Mouse (Mus musculus): Measurements from ENCODE around the gene Grin3b. TPM values are rescaled to one million over a fixed set of nuclear protein-coding genes. Genes with fewer than 3 reads are reported as not detected.
A peak's percentile ranks its signal among the peaks of the same experiment; 100 is the strongest.

Grin3b gene
- polyA plus RNA-seq, 1 experiment: not detected

- Histone ChIP-seq H3K27ac (ENCODE audit: insufficient read depth, low read depth, low read length) (peak within 1 kb of the TSS; percentile 78), H3K36me3 (ENCODE audit: control insufficient read depth, insufficient read depth, low read length) (peaks cover 8% of the 10 kb centered on the region; the same call in 1 of the 2 replicates), H3K4me3 (ENCODE audit: low read depth, low read length) (peak within 1 kb of the TSS; percentile 81), H3K27me3 (ENCODE audit: control insufficient read depth, insufficient read depth, low read length) (no peaks in the 10 kb centered on the region), H3K4me1 (ENCODE audit: control insufficient read depth, insufficient read depth, insufficient read length, low read length) (peaks cover 15% of the 10 kb centered on the region)
- 1% methylated on average over 58 of the region's 59 CpGs for WGBS
- TF ChIP-seq CTCF (IDR thresholded peaks at IDR 0.05; ENCODE audit: extremely low read depth, insufficient read length, insufficient replicate concordance, low read depth, low read length) (no peak), POLR2A (IDR thresholded peaks at IDR 0.05; ENCODE audit: low read depth, low read length) (peak; percentile 16; the same call in 1 of the 2 replicates)
Observed at GRCm38 (mm10) chr10:79988506-79989271, 18.2 kb downstream of the Grin3b start, which contains the start of gene Cnn2. Cnn2 (plus strand) TSS chr10:79988584.

- no peak for TF ChIP-seq POLR2A (IDR thresholded peaks at IDR 0.05; ENCODE audit: low read depth, low read length)
- no peak for TF ChIP-seq CTCF (IDR thresholded peaks at IDR 0.05; ENCODE audit: extremely low read depth, insufficient read length, insufficient replicate concordance, low read depth, low read length)
- Histone ChIP-seq H3K36me3 (ENCODE audit: control insufficient read depth, insufficient read depth, low read length) (peaks cover 8% of the 10 kb centered on the region; the same call in 1 of the 2 replicates), H3K4me3 (ENCODE audit: low read depth, low read length) (peak overlapping the region; percentile 81), H3K27me3 (ENCODE audit: control insufficient read depth, insufficient read depth, low read length) (no peaks in the 10 kb centered on the region), H3K27ac (ENCODE audit: insufficient read depth, low read depth, low read length) (peak overlapping the region; percentile 1; the same call in 1 of the 2 replicates), H3K4me1 (ENCODE audit: control insufficient read depth, insufficient read depth, insufficient read length, low read length) (peaks cover 18% of the 10 kb centered on the region)
- WGBS: 16% methylated on average over 8 of the region's 8 CpGs
Observed at GRCm38 (mm10) chr10:79989272-79989786, 18.8 kb downstream of the Grin3b start.

GRCm38 (mm10) chr10:79989870-79990269 lies 19.4 kb downstream of the Grin3b start:
- Histone ChIP-seq H3K27ac (ENCODE audit: insufficient read depth, low read depth, low read length) (no peak overlapping the region), H3K4me1 (ENCODE audit: control insufficient read depth, insufficient read depth, insufficient read length, low read length) (peaks cover 22% of the 10 kb centered on the region), H3K27me3 (ENCODE audit: control insufficient read depth, insufficient read depth, low read length) (no peaks in the 10 kb centered on the region), H3K36me3 (ENCODE audit: control insufficient read depth, insufficient read depth, low read length) (peaks cover 8% of the 10 kb centered on the region; the same call in 1 of the 2 replicates), H3K4me3 (ENCODE audit: low read depth, low read length) (peak overlapping the region; percentile 81)
- TF ChIP-seq CTCF (IDR thresholded peaks at IDR 0.05; ENCODE audit: extremely low read depth, insufficient read length, insufficient replicate concordance, low read depth, low read length): no peak
- TF ChIP-seq POLR2A (IDR thresholded peaks at IDR 0.05; ENCODE audit: low read depth, low read length): no peak
- 52% methylated on average over 15 of the region's 15 CpGs for WGBS

GRCm38 (mm10) chr10:79991099-79991498 lies 20.6 kb downstream of the Grin3b start:
- no peak for TF ChIP-seq POLR2A (IDR thresholded peaks at IDR 0.05; ENCODE audit: low read depth, low read length)
- TF ChIP-seq CTCF (IDR thresholded peaks at IDR 0.05; ENCODE audit: extremely low read depth, insufficient read length, insufficient replicate concordance, low read depth, low read length): no peak
- WGBS: 68% methylated on average over 12 of the region's 12 CpGs
- Histone ChIP-seq H3K36me3 (ENCODE audit: control insufficient read depth, insufficient read depth, low read length) (peaks cover 8% of the 10 kb centered on the region; the same call in 1 of the 2 replicates), H3K4me3 (ENCODE audit: low read depth, low read length) (peak overlapping the region; percentile 9), H3K27ac (ENCODE audit: insufficient read depth, low read depth, low read length) (no peak overlapping the region), H3K27me3 (ENCODE audit: control insufficient read depth, insufficient read depth, low read length) (no peaks in the 10 kb centered on the region), H3K4me1 (ENCODE audit: control insufficient read depth, insufficient read depth, insufficient read length, low read length) (peaks cover 17% of the 10 kb centered on the region)

GRCm38 (mm10) chr10:79991548-79991947 lies 21.0 kb downstream of the Grin3b start:
- no peak overlapping the region for H3K4me3 ChIP-seq (ENCODE audit: low read depth, low read length)
- no peak overlapping the region for H3K27ac ChIP-seq (ENCODE audit: insufficient read depth, low read depth, low read length)
- TF ChIP-seq POLR2A (IDR thresholded peaks at IDR 0.05; ENCODE audit: low read depth, low read length) (no peak), CTCF (IDR thresholded peaks at IDR 0.05; ENCODE audit: extremely low read depth, insufficient read length, insufficient replicate concordance, low read depth, low read length) (0 out of 2 replicates have a peak, but pooled peaks have one; percentile 30)
- H3K27me3 ChIP-seq (ENCODE audit: control insufficient read depth, insufficient read depth, low read length): no peaks in the 10 kb centered on the region
- peaks cover 8% of the 10 kb centered on the region; the same call in 1 of the 2 replicates for H3K36me3 ChIP-seq (ENCODE audit: control insufficient read depth, insufficient read depth, low read length)
- 91% methylated on average over 6 of the region's 6 CpGs for WGBS
- H3K4me1 ChIP-seq (ENCODE audit: control insufficient read depth, insufficient read depth, insufficient read length, low read length): peaks cover 14% of the 10 kb centered on the region

GRCm38 (mm10) chr10:79994397-79995115 lies 24.0 kb downstream of the Grin3b start:
- TF ChIP-seq POLR2A (IDR thresholded peaks at IDR 0.05; ENCODE audit: low read depth, low read length): no peak
- Histone ChIP-seq H3K4me3 (ENCODE audit: low read depth, low read length) (no peak overlapping the region), H3K4me1 (ENCODE audit: control insufficient read depth, insufficient read depth, insufficient read length, low read length) (peaks cover 16% of the 10 kb centered on the region), H3K27ac (ENCODE audit: insufficient read depth, low read depth, low read length) (peak overlapping the region; percentile 24; the same call in 1 of the 2 replicates), H3K27me3 (ENCODE audit: control insufficient read depth, insufficient read depth, low read length) (no peaks in the 10 kb centered on the region), H3K36me3 (ENCODE audit: control insufficient read depth, insufficient read depth, low read length) (peaks cover 8% of the 10 kb centered on the region; the same call in 1 of the 2 replicates)
- 36% methylated on average over 16 of the region's 16 CpGs for WGBS

All from small intestine, adult 2 months (tissue).